Mouse (Mus musculus) CH12.LX (cell line): Measurements from ENCODE around the gene Eif2b1. TPM values are rescaled to one million over a fixed set of nuclear protein-coding genes. Genes with fewer than 3 reads are reported as not detected.

Experiments
- DNase-seq: peaks from one replicate; pipeline ENCODE4 v3.0.0-alpha.2; 2013; ENCODE audit errors: extremely low read depth
- H3K27ac ChIP-seq: 2 replicates; pipeline ENCODE4 v1.5.1; 2012; ENCODE audit warnings: low read depth, mild to moderate bottlenecking, control low read depth, moderate library complexity; ENCODE audit not compliant: insufficient read depth
- H3K27me3 ChIP-seq: replicated peaks from 2 replicates; pipeline ENCODE3; 2012; ENCODE audit warnings: inconsistent platforms
- H3K36me3 ChIP-seq, 2 experiments: replicated peaks in 1 of 2; 2 replicates each; pipeline versions ENCODE3 to v1.6.1; 2012; ENCODE audit warnings: inconsistent platforms in 1 of 2, low read length in 1 of 2, mild to moderate bottlenecking in 1 of 2, mixed read lengths in 1 of 2, moderate library complexity in 1 of 2; ENCODE audit not compliant: control insufficient read depth in 1 of 2, insufficient read depth in 1 of 2
- H3K4me1 ChIP-seq, 2 experiments: 2 replicates each; pipeline ENCODE4 v1.6.1; 2012; ENCODE audit warnings: inconsistent platforms in 1 of 2, moderate library complexity in 1 of 2; ENCODE audit not compliant: insufficient read depth in 2 of 2, control insufficient read depth in 1 of 2
- H3K4me2 ChIP-seq: 2 replicates; pipeline ENCODE4 v1.6.1; 2012; ENCODE audit warnings: low read depth, mild to moderate bottlenecking, control low read depth; ENCODE audit not compliant: poor library complexity, insufficient read depth, severe bottlenecking
- H3K4me3 ChIP-seq, 3 experiments: fragments of 150-350 bp in 1 of 3; sonication (generic) in 1 of 3; replicated peaks in 1 of 3; 2 replicates each; pipeline versions ENCODE3 to v1.5.1; 2011 to 2012; ENCODE audit warnings: low read depth in 2 of 3, low read length in 2 of 3, mild to moderate bottlenecking in 2 of 3, moderate library complexity in 2 of 3, control low read depth in 1 of 3, improper control_type of control experiment in 1 of 3, inconsistent platforms in 1 of 3, mixed read lengths in 1 of 3; ENCODE audit not compliant: poor library complexity in 1 of 3
- H3K79me2 ChIP-seq: replicated peaks from 2 replicates; pipeline ENCODE4 v1.6.1; 2012; ENCODE audit warnings: mild to moderate bottlenecking, moderate library complexity; ENCODE audit not compliant: control insufficient read depth, poor library complexity, insufficient read depth, severe bottlenecking; ENCODE audit errors: extremely low read depth
- H3K9ac ChIP-seq: 2 replicates; pipeline ENCODE4 v1.6.1; 2012; ENCODE audit warnings: low read depth, mild to moderate bottlenecking, control low read depth, moderate library complexity; ENCODE audit not compliant: insufficient read depth
- H3K9me3 ChIP-seq: replicated peaks from 2 replicates; pipeline ENCODE3; 2012; ENCODE audit warnings: low read length, inconsistent platforms, mixed read lengths
- BHLHE40 ChIP-seq: IDR thresholded peaks from 2 replicates; pipeline ENCODE4 v1.6.1; 2011; ENCODE audit warnings: mild to moderate bottlenecking, low read depth, low read length, improper control_type of control experiment
- CTCF ChIP-seq, 2 experiments: IDR thresholded peaks in 1 of 2; conservative IDR thresholded peaks in 1 of 2; 2 replicates each; pipeline ENCODE4 v1.5.1; 2011 to 2012; ENCODE audit warnings: low read depth in 2 of 2, low read length in 2 of 2, improper control_type of control experiment in 1 of 2, inconsistent platforms in 1 of 2, mild to moderate bottlenecking in 1 of 2, moderate library complexity in 1 of 2
- E2F4 ChIP-seq: IDR thresholded peaks from 2 replicates; pipeline ENCODE4 v1.6.1; 2011; ENCODE audit warnings: low read depth, low read length, improper control_type of control experiment; ENCODE audit not compliant: insufficient replicate concordance
- ELF1 ChIP-seq: IDR thresholded peaks from 2 replicates; pipeline ENCODE4 v1.6.1; 2014; ENCODE audit warnings: low read depth, mild to moderate bottlenecking, inconsistent platforms, low read length, improper control_type of control experiment
- HCFC1 ChIP-seq: IDR thresholded peaks from 2 replicates; pipeline ENCODE4 v1.6.1; 2012; ENCODE audit warnings: low read depth, mild to moderate bottlenecking, inconsistent platforms, low read length, improper control_type of control experiment
- JUN ChIP-seq: IDR thresholded peaks from 2 replicates; pipeline ENCODE4 v1.6.1; 2011; ENCODE audit warnings: low read depth, mild to moderate bottlenecking, low read length, improper control_type of control experiment, moderate library complexity; ENCODE audit not compliant: insufficient read depth
- KAT2A ChIP-seq: IDR thresholded peaks from 2 replicates; pipeline ENCODE4 v1.6.1; 2012; ENCODE audit warnings: low read length, improper control_type of control experiment, inconsistent platforms; ENCODE audit not compliant: insufficient replicate concordance
- MAFK ChIP-seq: IDR thresholded peaks from 2 replicates; pipeline ENCODE4 v1.6.1; 2011; ENCODE audit warnings: low read length, improper control_type of control experiment; ENCODE audit not compliant: insufficient replicate concordance
- MAX ChIP-seq: IDR thresholded peaks from 2 replicates; pipeline ENCODE4 v1.6.1; 2011; ENCODE audit warnings: low read length, improper control_type of control experiment
- MAZ ChIP-seq: IDR thresholded peaks from 2 replicates; pipeline ENCODE4 v1.6.1; 2012; ENCODE audit warnings: low read depth, mild to moderate bottlenecking, inconsistent platforms, low read length, improper control_type of control experiment, moderate library complexity
- NELFE ChIP-seq: IDR thresholded peaks from 2 replicates; pipeline ENCODE4 v1.6.1; 2011; ENCODE audit warnings: low read depth, low read length, improper control_type of control experiment
- PAX5 ChIP-seq: IDR thresholded peaks from 2 replicates; pipeline ENCODE4 v1.6.1; 2012; ENCODE audit warnings: low read length, inconsistent platforms, mixed read lengths
- POLR2A ChIP-seq: IDR thresholded peaks from 2 replicates; pipeline ENCODE4 v1.6.1; 2011; ENCODE audit warnings: low read depth, mild to moderate bottlenecking, improper control_type of control experiment, low read length
- POLR2AphosphoS2 ChIP-seq: IDR thresholded peaks from 2 replicates; pipeline ENCODE4 v1.6.1; 2011; ENCODE audit warnings: low read depth, low read length, improper control_type of control experiment
- RAD21 ChIP-seq: IDR thresholded peaks from 2 replicates; pipeline ENCODE4 v1.6.1; 2011; ENCODE audit warnings: low read depth, mild to moderate bottlenecking, low read length, improper control_type of control experiment, moderate library complexity
- SIN3A ChIP-seq: IDR thresholded peaks from 2 replicates; pipeline ENCODE4 v1.6.1; 2012; ENCODE audit warnings: low read length, improper control_type of control experiment, inconsistent platforms
- SMC3 ChIP-seq: IDR thresholded peaks from 2 replicates; pipeline ENCODE4 v1.6.1; 2011; ENCODE audit warnings: low read depth, low read length, improper control_type of control experiment
- TBP ChIP-seq: conservative IDR thresholded peaks from 2 replicates; pipeline ENCODE4 v1.6.1; 2011; ENCODE audit warnings: low read depth, low read length, improper control_type of control experiment
- UBTF ChIP-seq: IDR thresholded peaks from 2 replicates; pipeline ENCODE4 v1.6.1; 2012; ENCODE audit warnings: low read depth, mild to moderate bottlenecking, inconsistent platforms, low read length, improper control_type of control experiment, moderate library complexity
- USF1 ChIP-seq: IDR thresholded peaks from 2 replicates; pipeline ENCODE4 v1.6.1; 2014; ENCODE audit warnings: low read depth, mild to moderate bottlenecking, inconsistent platforms, low read length, improper control_type of control experiment
- ZC3H11A ChIP-seq: IDR thresholded peaks from 2 replicates; pipeline ENCODE4 v1.6.1; 2012; ENCODE audit warnings: low read depth, mild to moderate bottlenecking, inconsistent platforms, low read length, improper control_type of control experiment
- ZKSCAN1 ChIP-seq: IDR thresholded peaks from 2 replicates; pipeline ENCODE4 v1.6.1; 2012; ENCODE audit warnings: low read depth, inconsistent platforms, low read length, improper control_type of control experiment, borderline replicate concordance
- ZMIZ1 ChIP-seq: IDR thresholded peaks from 2 replicates; pipeline ENCODE4 v1.6.1; 2012; ENCODE audit warnings: low read depth, mild to moderate bottlenecking, inconsistent platforms, low read length, improper control_type of control experiment
- ZNF384 ChIP-seq: IDR thresholded peaks from 2 replicates; pipeline ENCODE4 v1.6.1; 2012; ENCODE audit warnings: low read depth, low read length, improper control_type of control experiment, inconsistent platforms
- dilution Hi-C: fragments of 300-500 bp; cut with MboI; formaldehyde crosslinking; loops from 2 replicates; pipeline ENCODE4 v1.14.3; 2020; ENCODE audit warnings: low sequenced_read_pairs; ENCODE audit not compliant: extremely low pct_unique_long_range_greater_than_20kb, extremely low pct_ligation_motif_present
- in situ Hi-C: fragments of 300-500 bp; cut with MboI; formaldehyde crosslinking; loops from 3 replicates; pipeline ENCODE4 v1.14.3; 2019; ENCODE audit warnings: low sequenced_read_pairs, low pct_ligation_motif_present, low pct_unique_long_range_greater_than_20kb, mixed read lengths
- polyA plus RNA-seq: library from polyadenylated mRNA; unstranded; fragments of >175 nt; gene quantifications from 2 replicates; pipeline ENCODE4 v1.2.1, GENCODE M21; 2012; ENCODE audit warnings: low read depth; ENCODE audit not compliant: insufficient read length
- total RNA-seq, 2 experiments: library from RNA; depleted of rRNA; stranded (reverse); fragments of 300-350 nt in 1 of 2; fragments of >200 nt in 1 of 2; gene quantifications; 2 replicates each; pipeline ENCODE4 v1.2.3; 2012 to 2014

The Eif2b1 gene
- total and polyA plus RNA-seq, 3 experiments = 50.8 to 104 (median 98.0) TPM

DNA sequence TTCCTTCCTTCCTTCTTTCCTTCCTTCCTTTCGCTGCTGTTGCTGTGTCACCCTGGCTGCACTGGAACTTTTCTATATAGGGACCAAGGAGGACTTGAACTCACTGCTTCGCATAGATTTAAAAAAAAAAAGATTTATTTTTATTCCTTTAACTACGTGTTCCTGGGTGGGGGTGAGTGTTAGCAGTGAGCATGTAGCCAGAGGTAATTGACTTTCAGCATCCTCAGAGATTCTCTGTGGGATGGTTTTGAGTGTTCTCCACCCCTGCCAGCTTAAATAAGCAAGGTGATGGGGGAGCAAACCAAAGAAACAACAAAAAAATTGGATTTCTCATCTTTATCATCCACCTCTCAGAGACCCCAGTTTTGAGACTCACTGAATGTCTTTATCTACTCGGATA lies 39.0 kb downstream of the Eif2b1 start:
- Histone ChIP-seq H3K4me1 (peaks cover 3 to 55% of the 10 kb centered on the region in 2 experiments; a peak in 3 of 4 replicates), H3K9me3 (no peaks in the 10 kb centered on the region), H3K9ac (0 out of 2 replicates have a peak overlapping the region, but pooled peaks have one; percentile 20), H3K27me3 (no peaks in the 10 kb centered on the region), H3K36me3 (peaks cover 15 to 27% of the 10 kb centered on the region in 2 experiments), H3K4me3 (peak overlapping the region in 2 of 3 experiments; percentile 48 to 53), H3K79me2 (peaks cover 41% of the 10 kb centered on the region), H3K27ac (no peak overlapping the region), H3K4me2 (peak overlapping the region; percentile 10; the same call in 1 of the 2 replicates)
- in situ Hi-C loops (no loop called here), dilution Hi-C loops (no loop called here)
- TF ChIP-seq ZC3H11A = no peak
- no peak for TF ChIP-seq KAT2A
- no peak for TF ChIP-seq UBTF
- no peak for TF ChIP-seq POLR2A
- TF ChIP-seq MAX = no peak
- TF ChIP-seq ZMIZ1 = no peak
- TF ChIP-seq NELFE = no peak
- TF ChIP-seq HCFC1 = no peak
- no peak for TF ChIP-seq MAZ
- no peak for TF ChIP-seq POLR2AphosphoS2
- TF ChIP-seq USF1 = no peak
- TF ChIP-seq JUN = no peak
- TF ChIP-seq SIN3A = no peak
- no peak for TF ChIP-seq E2F4
- TF ChIP-seq MAFK = no peak
- no peak for TF ChIP-seq BHLHE40
- no peak for TF ChIP-seq CTCF (conservative IDR thresholded peaks at IDR 0.05 in 1 of 2, IDR thresholded peaks at IDR 0.05 in 1 of 2; ENCODE audit: low read depth in 2 of 2, low read length in 2 of 2)
- TF ChIP-seq ZKSCAN1 = no peak
- TF ChIP-seq, all 38 proteins: peak for 0
- DNase-seq = no peak

DNA sequence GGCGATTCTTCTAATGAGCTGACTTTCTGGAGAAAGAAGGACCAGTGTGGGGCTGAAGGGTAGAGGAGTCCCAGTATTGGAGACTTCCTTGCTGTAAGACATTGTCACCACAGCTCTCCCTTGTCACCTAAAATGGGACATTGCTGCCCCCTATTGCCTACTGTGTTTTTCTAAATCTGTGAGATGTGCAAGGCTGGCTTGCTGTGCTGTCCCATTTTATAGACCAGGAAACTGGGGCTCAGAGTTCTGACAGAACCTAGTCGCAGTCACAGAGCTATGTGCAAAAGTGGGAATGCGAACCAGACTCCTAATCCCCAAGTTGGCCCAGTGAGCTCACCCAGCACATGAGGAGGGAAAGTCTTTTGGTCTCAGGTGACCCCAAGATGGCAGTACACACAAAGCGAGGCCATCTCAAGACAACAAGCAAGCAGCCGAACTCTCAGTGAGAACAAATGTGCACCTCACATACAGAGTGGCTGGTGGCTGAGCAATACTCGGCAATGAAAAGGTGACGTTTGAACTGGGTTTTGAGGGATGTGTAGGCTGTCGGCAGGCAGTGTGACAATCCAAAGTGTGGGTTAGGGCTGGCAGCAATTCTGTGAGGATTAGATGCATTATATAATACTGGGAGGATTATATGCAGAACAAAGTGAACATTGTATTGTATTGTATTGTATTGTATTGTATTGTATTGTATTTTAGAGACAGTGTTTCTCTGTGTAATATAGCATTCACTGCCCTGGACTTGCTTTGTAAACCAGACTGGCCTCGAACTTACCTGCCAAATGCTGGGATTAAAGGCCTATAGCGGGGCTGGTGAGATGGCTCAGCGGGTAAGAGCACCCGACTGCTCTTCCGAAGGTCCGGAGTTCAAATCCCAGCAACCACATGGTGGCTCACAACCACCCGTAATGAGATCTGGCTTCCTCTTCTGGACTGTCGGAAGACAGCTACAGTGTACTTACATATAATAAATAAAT lies 39.8 kb downstream of the Eif2b1 start:
- Histone ChIP-seq H3K9ac (no peak overlapping the region), H3K4me1 (peaks cover 4 to 47% of the 10 kb centered on the region in 2 experiments; a peak in 3 of 4 replicates), H3K79me2 (peaks cover 33% of the 10 kb centered on the region), H3K36me3 (peaks cover 7 to 19% of the 10 kb centered on the region in 2 experiments), H3K27ac (peak overlapping the region; percentile 38), H3K27me3 (no peaks in the 10 kb centered on the region), H3K4me2 (no peak overlapping the region), H3K4me3 (no peak overlapping the region), H3K9me3 (no peaks in the 10 kb centered on the region)
- in situ Hi-C loops = no loop called here
- TF ChIP-seq PAX5 = no peak
- TF ChIP-seq SMC3 = peak; percentile 85
- 0 out of 2 replicates have a peak, but pooled peaks have one; percentile 22 for TF ChIP-seq BHLHE40
- TF ChIP-seq ZMIZ1 = no peak
- peak; percentile 59 to 93 for TF ChIP-seq CTCF (conservative IDR thresholded peaks at IDR 0.05 in 1 of 2, IDR thresholded peaks at IDR 0.05 in 1 of 2; ENCODE audit: low read depth in 2 of 2, low read length in 2 of 2)
- TF ChIP-seq MAZ = no peak
- TF ChIP-seq ELF1 = peak; percentile 9; the same call in 1 of the 2 replicates
- peak; percentile 38; the same call in 1 of the 2 replicates for TF ChIP-seq ZNF384
- TF ChIP-seq ZC3H11A = peak; percentile 61
- peak; percentile 72 for TF ChIP-seq TBP
- TF ChIP-seq RAD21 = peak; percentile 95
- TF ChIP-seq SIN3A = no peak
- DNase-seq = peak; percentile 89
- dilution Hi-C loops = no loop called here
